In genomic region chr10:4432123-4432931, GRCm38 (mm10) we compare ENCODE assay signal across 8 mouse cellular contexts. TPM values are rescaled to one million over a fixed set of nuclear protein-coding genes. Genes with fewer than 3 reads are reported as not detected.
A peak's percentile ranks its signal among the peaks of the same experiment; 100 is the strongest.
DNase-seq lines count a peak whose midpoint lies in the region; ATAC-seq and TF ChIP-seq lines count a peak whose summit lies in the region.

Gene Rmnd1 (minus strand): TSS chr10:4432388.
Gene Armt1 (plus strand): TSS chr10:4432467.

- under 1% methylated on average over 70 of the region's 75 CpGs for WGBS in forebrain, embryonic 14.5 days
- under 1% methylated on average over 73 of the region's 75 CpGs for WGBS in neural tube, embryonic 15.5 days

- 0 out of 2 replicates have a peak, but pooled peaks have one; percentile 27 for TF ChIP-seq EP300 in ES-Bruce4 (IDR thresholded peaks at IDR 0.05; ENCODE audit: insufficient read depth, low read depth, low read length)

- peaks cover 11% of the 10 kb centered on the region for H3K36me3 ChIP-seq in ES-Bruce4 (ENCODE audit: control insufficient read depth, insufficient read depth, low read length, poor library complexity, severe bottlenecking)
- 0 out of 2 replicates have a peak, but pooled peaks cover 10% of the 10 kb centered on the region for H3K36me3 ChIP-seq in forebrain, embryonic 14.5 days (ENCODE audit: control insufficient read depth, insufficient read depth, low read length)
- H3K36me3 ChIP-seq in neural tube, embryonic 15.5 days: peaks cover 4% of the 10 kb centered on the region; the same call in 1 of the 2 replicates

- H3K9me3 ChIP-seq in ES-Bruce4 (replicated peaks; ENCODE audit: control insufficient read depth, insufficient read depth, low read length, poor library complexity, severe bottlenecking): no peaks in the 10 kb centered on the region
- no peaks in the 10 kb centered on the region for H3K9me3 ChIP-seq in forebrain, embryonic 14.5 days (replicated peaks; ENCODE audit: control insufficient read depth, low read length)
- no peaks in the 10 kb centered on the region for H3K9me3 ChIP-seq in neural tube, embryonic 15.5 days (replicated peaks)

- peak within 1 kb of the TSS; percentile 95 for H3K4me3 ChIP-seq in ES-Bruce4 (ENCODE audit: low read depth, low read length)
- peak within 1 kb of the TSS; percentile 65 for H3K4me3 ChIP-seq in forebrain, embryonic 14.5 days (ENCODE audit: low read depth, low read length)
- H3K4me3 ChIP-seq in neural tube, embryonic 15.5 days (replicated peaks): peak within 1 kb of the TSS; percentile 61

- intact Hi-C loops in heart, postnatal 14 days (cut with DNase I): loop anchor here (10.0 kb wide), 1 partner anchor 732 kb away; no protein-coding TSS in a partner anchor

- H3K27me3 ChIP-seq in ES-Bruce4 (ENCODE audit: control insufficient read depth, insufficient read depth, low read length, poor library complexity, severe bottlenecking): no peaks in the 10 kb centered on the region
- H3K27me3 ChIP-seq in forebrain, embryonic 14.5 days (replicated peaks; ENCODE audit: control insufficient read depth, insufficient read depth, low read length): no peaks in the 10 kb centered on the region
- no peaks in the 10 kb centered on the region for H3K27me3 ChIP-seq in neural tube, embryonic 15.5 days (replicated peaks)

- no peaks in the 10 kb centered on the region for H3K4me1 ChIP-seq in ES-Bruce4 (ENCODE audit: control insufficient read depth, insufficient read depth, low read length)
- H3K4me1 ChIP-seq in forebrain, embryonic 14.5 days (ENCODE audit: control insufficient read depth, insufficient read depth, low read length): peaks cover 13% of the 10 kb centered on the region
- peaks cover 21% of the 10 kb centered on the region for H3K4me1 ChIP-seq in neural tube, embryonic 15.5 days

- TF ChIP-seq CTCF in ES-Bruce4 (IDR thresholded peaks at IDR 0.05; ENCODE audit: low read depth, low read length): no peak

- H3K9ac ChIP-seq in ES-Bruce4 (ENCODE audit: low read depth, poor library complexity, severe bottlenecking): peak within 1 kb of the TSS; percentile 82
- H3K9ac ChIP-seq in forebrain, embryonic 14.5 days (ENCODE audit: low read length): peak within 1 kb of the TSS; percentile 80
- H3K9ac ChIP-seq in neural tube, embryonic 15.5 days (replicated peaks): peak within 1 kb of the TSS; percentile 62

- peak; percentile 85 for ATAC-seq in cerebellum, adult (ENCODE audit: insufficient number of reproducible peaks, low FRiP score, low TSS enrichment)
- ATAC-seq in forebrain, embryonic 14.5 days: peak; percentile 95
- peak; percentile 96 for ATAC-seq in neural tube, embryonic 15.5 days (ENCODE audit: low FRiP score)

- peak within 1 kb of the TSS; percentile 63 for H3K27ac ChIP-seq in ES-Bruce4 (ENCODE audit: insufficient read depth, low read length)
- peak within 1 kb of the TSS; percentile 77 for H3K27ac ChIP-seq in forebrain, embryonic 14.5 days (ENCODE audit: low read depth, low read length)
- peak within 1 kb of the TSS; percentile 88 for H3K27ac ChIP-seq in neural tube, embryonic 15.5 days (replicated peaks)

- H3K4me2 ChIP-seq in forebrain, embryonic 14.5 days (ENCODE audit: low read length): peak within 1 kb of the TSS; percentile 66
- H3K4me2 ChIP-seq in neural tube, embryonic 15.5 days: peak within 1 kb of the TSS; percentile 73

- peak; percentile 97 for DNase-seq in forebrain, embryonic 14.5 days (ENCODE audit: low spot score)
- DNase-seq in heart, postnatal 14 days: peak; percentile 96 to 97
- peak; percentile 93 for DNase-seq in layer of hippocampus, adult 11-12 months (ENCODE audit: low spot score)
- peak; percentile 94 to 95 for DNase-seq in lung, adult 18-20 months
- peak; percentile 95 for DNase-seq in testis, postnatal 14 days (ENCODE audit: low spot score)

- peak; percentile 77 for TF ChIP-seq POLR2A in ES-Bruce4 (IDR thresholded peaks at IDR 0.05; ENCODE audit: insufficient read depth, low read length)

RNA-seq across cellular contexts. Expression of gene Rmnd1, which starts in this region (rescaled TPM):
- polyA plus RNA-seq in ES-Bruce4 (2011; ENCODE audit: insufficient read depth, insufficient read length, low read depth, missing spikeins): 72.8 and 77.1 TPM in 2 replicates
- polyA plus RNA-seq in forebrain, embryonic 14.5 days (2014; fragmentation: Nextera tagmentation; extraction: Ambion mirVana): 47.0 and 55.8 TPM in 2 replicates
- total RNA-seq in heart, postnatal 14 days (2021): 10 to 100 TPM; 49.3 to 50.9 TPM
- 50.9 and 59.7 TPM in 2 replicates for polyA plus RNA-seq in neural tube, embryonic 15.5 days (2015; fragmentation: Nextera tagmentation; extraction: Ambion mirVana)

RNA-seq across cellular contexts. Expression of gene Armt1, which starts in this region (rescaled TPM):
- 80.4 and 84.0 TPM in 2 replicates for polyA plus RNA-seq in ES-Bruce4 (2011; ENCODE audit: insufficient read depth, insufficient read length, low read depth, missing spikeins)
- polyA plus RNA-seq in forebrain, embryonic 14.5 days (2014; fragmentation: Nextera tagmentation; extraction: Ambion mirVana): 13.9 and 14.7 TPM in 2 replicates
- 1 to 10 TPM; 7.1 TPM for total RNA-seq in heart, postnatal 14 days (2021)
- polyA plus RNA-seq in neural tube, embryonic 15.5 days (2015; fragmentation: Nextera tagmentation; extraction: Ambion mirVana): 12.1 and 14.0 TPM in 2 replicates

Comparison
In these comparisons a context has a peak if more than half of its experiments do, and no peak if none do; other contexts are left out.
1. Peak in every context shown above with its lines: DNase-seq, ATAC-seq, H3K4me3 ChIP-seq and H3K27ac ChIP-seq.